Mouse (Mus musculus) liver, embryonic 14.5 days (tissue): ENCODE measurements at regions not wholly inside any gene's neighbourhood (a gene's known extent, or its start where the extent isn't known, plus 50 kb on each side); places are given as distances from the start of the nearest gene placed in this dataset.

ENCODE experiments used
- CTCF ChIP-seq: IDR thresholded peaks from 2 replicates; pipeline ENCODE4 v1.5.1; 2016; ENCODE audit warnings: antibody characterized with exemption, low read depth, control low read depth
- EP300 ChIP-seq: IDR thresholded peaks from 2 replicates; pipeline ENCODE4 v1.6.1; 2016; ENCODE audit warnings: antibody characterized with exemption, low read depth

DNA sequence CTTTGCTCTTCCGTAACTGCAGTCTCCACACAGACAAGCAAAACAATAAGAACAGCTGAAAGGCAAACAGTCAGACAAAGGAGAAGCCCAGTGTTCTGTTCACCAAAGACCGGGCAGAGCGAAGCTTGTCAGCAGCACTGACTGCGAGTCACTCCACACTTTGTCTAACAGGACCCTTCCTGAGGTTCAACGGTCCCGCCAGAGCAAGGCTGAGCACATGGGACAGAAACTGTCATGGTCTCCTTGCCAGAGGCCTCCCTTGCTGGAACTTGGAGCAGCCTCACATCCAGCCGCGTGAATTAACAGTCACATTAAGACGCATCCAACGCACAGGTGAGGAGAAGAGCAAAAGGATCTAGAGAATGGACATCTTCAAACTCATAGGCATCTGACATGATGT is 241.1 kb upstream of the Irx4 start:
- TF ChIP-seq CTCF (no peak), EP300 (no peak)
